Mouse (Mus musculus): Measurements from ENCODE around the gene Vipr2.
A peak's percentile ranks its signal among the peaks of the same experiment; 100 is the strongest.

Gene Vipr2

GRCm38 (mm10) chr12:116077074-116077854 is at the start of gene Vipr2:
Gene Vipr2, plus strand, starts transcription at chr12:116077726.
- peak; percentile 33 for DNase-seq (ENCODE audit: low spot score)

DNA sequence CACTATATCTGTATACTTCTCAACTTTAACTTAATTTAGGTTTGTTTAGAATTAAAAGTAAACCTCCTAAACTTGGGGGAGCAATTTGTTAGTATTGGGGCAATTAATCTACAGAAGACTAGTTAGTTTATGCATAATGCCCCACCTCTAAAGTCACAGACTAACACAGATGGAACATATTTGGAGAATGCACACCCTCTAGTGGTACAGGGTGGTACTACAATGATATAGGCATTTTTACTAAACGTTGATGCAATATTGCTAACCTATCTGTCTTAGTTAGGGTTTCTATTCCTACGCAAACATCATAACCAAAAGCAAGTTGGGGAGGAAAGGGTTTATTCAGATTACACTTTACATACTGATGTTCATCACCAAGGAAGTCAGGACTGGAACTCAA is 49.4 kb upstream of the Vipr2 start:
- DNase-seq (ENCODE audit: low spot score), result no peak

DNA sequence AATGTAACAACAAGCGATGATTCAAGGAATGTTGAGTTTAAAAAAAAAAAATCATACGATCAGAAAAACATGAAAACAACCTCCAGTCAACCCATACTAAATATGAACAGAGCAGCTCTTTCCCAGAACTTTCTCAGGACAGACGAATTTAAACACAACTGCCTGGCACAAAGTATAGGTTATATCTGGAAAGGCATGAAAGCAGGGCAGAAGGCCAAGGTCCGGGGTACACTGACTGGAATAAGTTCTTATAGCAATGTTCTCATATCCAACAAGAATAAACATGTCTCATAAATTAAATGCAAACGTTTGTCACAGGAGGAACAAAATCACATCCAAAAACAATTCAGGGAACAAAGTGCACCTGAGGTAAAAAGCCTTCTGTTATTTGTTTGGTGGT is 42.2 kb upstream of the Vipr2 start:
- no peak for DNase-seq (ENCODE audit: low spot score)

- no peak for DNase-seq (ENCODE audit: low spot score)
These were observed 32.7 kb upstream of the Vipr2 start for GRCm38 (mm10) chr12:116044785-116045184.

DNA sequence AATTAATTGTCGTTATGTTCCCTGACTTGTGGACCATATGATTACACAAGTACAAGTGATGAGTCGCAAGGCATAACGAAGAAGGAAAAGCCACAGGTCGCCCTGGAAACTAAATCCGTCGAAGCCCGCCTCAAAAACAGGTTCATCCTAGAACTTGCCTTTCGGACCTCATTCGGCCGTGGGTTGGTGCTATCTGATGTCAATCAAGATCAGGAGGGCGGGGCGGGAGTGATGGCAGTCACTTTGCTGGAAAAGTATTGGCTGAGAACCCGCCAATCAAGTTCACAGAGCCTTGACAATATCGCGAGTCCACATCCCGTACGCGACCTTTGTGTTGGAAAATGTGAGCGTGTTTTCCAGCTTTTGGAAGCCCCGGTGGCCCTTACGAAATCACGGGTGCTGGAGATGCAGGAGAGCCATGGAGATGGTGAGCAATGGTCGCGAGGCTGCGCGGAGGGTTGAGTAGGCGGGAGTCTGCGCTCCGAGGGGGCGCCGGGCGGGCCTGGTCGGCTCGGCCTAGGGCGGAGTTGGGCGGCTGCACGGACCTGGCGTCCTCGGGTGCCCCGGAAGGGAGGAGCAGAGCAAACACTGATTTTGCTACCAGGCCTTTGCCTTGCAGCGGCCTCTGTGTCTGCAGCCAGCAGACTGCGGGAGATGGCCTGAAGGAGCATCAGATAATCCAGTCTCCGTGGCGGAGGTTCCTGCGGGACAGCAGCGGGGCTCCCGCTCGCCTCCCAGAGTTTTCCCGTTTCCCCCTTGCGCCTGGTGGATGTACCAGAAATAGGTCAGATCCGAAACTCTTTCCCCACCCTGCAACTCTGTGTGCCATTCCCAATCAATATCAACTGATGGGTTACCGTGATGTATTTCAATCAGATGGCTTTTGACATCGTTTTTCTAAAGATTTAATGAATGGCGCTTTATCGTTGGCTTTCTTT is 29.8 kb upstream of the Vipr2 start, which contains the start of gene Zfp386:
Gene Zfp386, plus strand, starts transcription at position 285 of the 938 bp plus-strand sequence.
- DNase-seq (ENCODE audit: low spot score), result peak; percentile 95

DNA sequence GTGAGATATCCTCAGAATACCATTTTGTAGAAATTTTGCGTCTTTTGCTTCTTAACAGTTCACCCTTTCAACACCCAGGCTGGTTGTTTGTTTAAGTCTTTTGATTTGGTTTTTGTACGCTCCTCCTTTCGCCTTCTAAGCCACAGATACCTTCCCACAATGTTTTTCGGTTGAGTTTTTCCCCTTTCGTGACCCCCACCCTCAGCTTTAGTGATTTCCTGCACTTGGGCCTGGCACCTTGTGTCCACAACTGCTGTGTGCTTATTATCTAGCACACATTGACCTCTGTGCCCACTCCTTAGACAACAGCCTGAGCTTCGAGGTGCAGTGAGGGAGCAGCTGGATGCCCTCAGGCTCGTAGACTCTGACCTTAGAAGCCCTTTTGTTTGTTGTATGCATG is 28.8 kb upstream of the Vipr2 start:
- no peak for DNase-seq (ENCODE audit: low spot score)

- DNase-seq (ENCODE audit: low spot score), result no peak
These were observed 28.3 kb upstream of the Vipr2 start for GRCm38 (mm10) chr12:116049236-116049635.

GRCm38 (mm10) chr12:116049701-116050100 is 27.8 kb upstream of the Vipr2 start:
- DNase-seq (ENCODE audit: low spot score), result no peak

DNA sequence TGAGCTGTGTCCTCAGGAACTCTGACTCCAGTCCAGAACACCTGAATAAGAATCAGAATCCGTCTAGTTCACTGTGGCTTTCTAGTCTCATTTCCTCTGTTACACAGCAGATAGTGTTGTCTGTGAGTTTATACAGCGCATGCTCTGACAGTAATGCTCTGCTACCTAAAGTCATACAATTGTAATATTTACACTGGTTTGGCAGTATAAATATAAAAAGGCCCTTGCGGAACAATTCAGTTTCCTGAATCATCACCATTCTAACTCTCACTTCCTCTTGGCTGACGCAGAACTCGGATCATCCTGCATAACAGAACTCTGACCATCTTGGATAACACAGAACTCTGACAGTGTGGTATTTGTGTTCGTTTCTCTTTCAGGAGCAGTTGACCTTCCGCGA is 23.2 kb upstream of the Vipr2 start:
- DNase-seq (ENCODE audit: low spot score), result no peak

- DNase-seq (ENCODE audit: low spot score), result no peak
These were observed 21.4 kb upstream of the Vipr2 start for GRCm38 (mm10) chr12:116056112-116056511.

- no peak for DNase-seq (ENCODE audit: low spot score)
These were observed 15.8 kb upstream of the Vipr2 start for GRCm38 (mm10) chr12:116061561-116062193.

- no peak for DNase-seq (ENCODE audit: low spot score)
These were observed 15.3 kb upstream of the Vipr2 start for GRCm38 (mm10) chr12:116062194-116062583.

DNA sequence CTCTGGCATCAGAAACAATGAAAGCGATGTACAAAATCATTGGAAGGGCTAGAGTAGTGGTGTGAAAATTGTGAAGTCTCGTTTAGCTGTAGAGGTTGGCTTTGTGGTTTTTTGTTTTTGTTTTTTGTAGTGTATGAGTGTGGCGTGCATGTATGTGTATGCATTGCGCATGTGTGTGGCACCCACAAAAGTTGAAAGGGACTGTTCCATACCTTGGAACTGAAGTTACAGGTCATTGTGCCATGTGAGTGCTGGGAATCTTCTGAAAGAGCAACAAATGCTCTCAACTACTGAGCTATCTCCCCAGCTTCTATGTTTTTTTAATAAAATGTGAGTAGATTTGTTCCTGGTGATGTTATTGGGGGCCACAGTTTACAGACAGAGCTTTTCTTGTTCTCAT is 14.5 kb upstream of the Vipr2 start:
- DNase-seq (ENCODE audit: low spot score), result no peak

GRCm38 (mm10) chr12:116071023-116071422 is 6.5 kb upstream of the Vipr2 start:
- no peak for DNase-seq (ENCODE audit: low spot score)

GRCm38 (mm10) chr12:116077855-116078366 is 385 bp downstream of the Vipr2 start:
- no peak for DNase-seq (ENCODE audit: low spot score)

- DNase-seq (ENCODE audit: low spot score), result no peak
These were observed 5.6 kb downstream of the Vipr2 start for GRCm38 (mm10) chr12:116083125-116083524.

GRCm38 (mm10) chr12:116084294-116084693 is 6.8 kb downstream of the Vipr2 start:
- no peak for DNase-seq (ENCODE audit: low spot score)

GRCm38 (mm10) chr12:116086951-116087600 is 9.6 kb downstream of the Vipr2 start:
- DNase-seq (ENCODE audit: low spot score), result no peak

DNA sequence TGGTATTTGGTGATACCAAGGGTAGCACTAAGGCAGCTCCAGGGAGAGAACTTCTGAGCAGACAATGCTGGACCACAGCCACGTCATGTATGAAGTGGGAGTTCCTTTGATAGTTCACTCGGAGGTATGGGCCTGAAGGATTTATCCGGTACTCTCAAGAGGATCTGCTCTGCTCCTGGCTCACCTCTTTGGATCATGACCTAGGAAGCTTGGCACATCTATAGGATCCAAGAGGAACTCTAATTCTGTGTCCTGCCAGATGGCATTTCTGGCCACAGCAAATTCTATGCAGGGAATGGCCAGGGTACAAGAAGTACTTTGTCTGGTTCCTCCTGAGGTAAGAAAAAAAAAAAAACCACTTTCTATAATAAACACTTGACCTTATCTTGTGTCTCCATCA is 12.3 kb downstream of the Vipr2 start:
- no peak for DNase-seq (ENCODE audit: low spot score)

- no peak for DNase-seq (ENCODE audit: low spot score)
These were observed 17.4 kb downstream of the Vipr2 start for GRCm38 (mm10) chr12:116094765-116095555.

DNA sequence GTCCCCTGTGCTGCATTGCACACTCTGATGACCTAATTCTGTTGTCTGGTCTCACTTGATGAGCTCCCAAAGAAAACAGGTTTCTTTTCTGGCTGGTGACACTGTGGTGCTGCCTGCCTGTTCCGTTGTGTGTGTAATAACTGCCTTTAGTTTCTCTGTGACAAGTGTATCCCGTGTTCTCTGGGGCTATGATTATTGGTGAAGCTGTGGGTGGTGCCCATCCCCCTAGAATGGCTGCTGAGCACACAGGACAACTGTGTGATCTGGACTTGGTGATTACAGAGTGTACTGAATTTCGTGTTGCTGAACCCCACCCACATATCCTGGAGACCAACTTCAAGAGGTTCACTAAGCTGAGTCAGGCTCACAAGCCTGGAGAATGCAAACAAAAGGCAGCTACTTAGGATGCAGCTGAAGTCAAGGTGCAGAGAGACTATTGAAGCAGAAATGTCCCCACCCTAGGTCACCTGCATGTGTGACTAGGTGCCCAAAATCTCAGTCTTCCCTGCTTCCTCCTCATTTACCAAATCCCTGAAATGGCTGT is 18.9 kb downstream of the Vipr2 start:
- no peak for DNase-seq (ENCODE audit: low spot score)

Data from ovary, postnatal 10 days (tissue).